31 mouse cellular contexts compared by ENCODE assay signal in the genomic region with DNA sequence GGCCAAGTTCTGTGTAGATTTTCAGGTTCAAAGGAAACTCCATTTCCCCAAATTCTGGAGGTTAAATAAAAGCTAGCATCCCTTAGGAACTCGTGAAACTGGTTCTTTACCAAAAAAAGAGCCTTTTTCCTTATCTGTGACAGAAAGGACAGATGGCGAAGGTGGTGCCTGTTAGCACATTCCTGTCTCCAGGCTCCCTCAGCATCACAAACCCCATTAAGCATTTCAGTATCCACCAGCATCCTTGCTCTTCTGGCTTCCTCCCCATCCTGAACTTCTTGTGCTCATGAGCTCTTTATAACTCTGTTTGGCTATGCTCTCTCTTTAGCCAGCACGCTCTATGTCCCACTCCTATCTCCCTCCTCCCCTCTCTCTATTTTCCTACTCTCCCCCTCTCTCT.
"Had no signal": no experiment of that assay in that cellular context is flagged by ENCODE, and none has a peak within 500 bp of the region (broad histone marks: within the 10 kb centered on the region; RNA-seq: fewer than 3 reads in every experiment).

No protein-coding gene starts in this region.

- H3K27ac ChIP-seq: limb, embryonic 10.5 days; limb, embryonic 12.5 days; limb, embryonic 13.5 days; limb, embryonic 15.5 days; liver, embryonic 12.5 days; liver, embryonic 13.5 days; liver, embryonic 14.5 days; liver, embryonic 15.5 days; lung, embryonic 15.5 days; macrophage; midbrain, embryonic 10.5 days; midbrain, embryonic 12.5 days; midbrain, embryonic 13.5 days; midbrain, embryonic 15.5 days had no signal

- H3K27me3 ChIP-seq: limb, embryonic 12.5 days; limb, embryonic 13.5 days; limb, embryonic 15.5 days; liver, embryonic 12.5 days; liver, embryonic 13.5 days; liver, embryonic 15.5 days; lung, embryonic 15.5 days; megakaryocyte, embryonic 14.5 days; midbrain, embryonic 12.5 days; midbrain, embryonic 13.5 days; midbrain, embryonic 15.5 days had no signal

- H3K4me3 ChIP-seq: limb, embryonic 10.5 days; limb, embryonic 12.5 days; limb, embryonic 13.5 days; limb, embryonic 15.5 days; liver, embryonic 12.5 days; liver, embryonic 13.5 days; liver, embryonic 15.5 days; lung, embryonic 15.5 days; midbrain, embryonic 10.5 days; midbrain, embryonic 12.5 days; midbrain, embryonic 13.5 days; midbrain, embryonic 15.5 days; myocyte had no signal

- H3K9ac ChIP-seq: limb, embryonic 12.5 days; limb, embryonic 13.5 days; limb, embryonic 15.5 days; liver, embryonic 12.5 days; liver, embryonic 13.5 days; liver, embryonic 14.5 days; liver, embryonic 15.5 days; liver, postnatal 0 days; lung, embryonic 14.5 days; lung, embryonic 15.5 days; midbrain, embryonic 12.5 days; midbrain, embryonic 13.5 days; midbrain, embryonic 15.5 days had no signal

- ATAC-seq: liver, embryonic 12.5 days; liver, postnatal 0 days; lung, postnatal 0 days; midbrain, embryonic 13.5 days; midbrain, embryonic 15.5 days; midbrain, embryonic 16.5 days had no signal

- H3K4me2 ChIP-seq: limb, embryonic 12.5 days; limb, embryonic 13.5 days; limb, embryonic 15.5 days; liver, embryonic 11.5 days; liver, embryonic 12.5 days; liver, embryonic 13.5 days; liver, embryonic 15.5 days; lung, embryonic 14.5 days; lung, embryonic 15.5 days; midbrain, embryonic 11.5 days; midbrain, embryonic 12.5 days; midbrain, embryonic 13.5 days; midbrain, embryonic 15.5 days had no signal

- DNase-seq: left cerebral cortex, postnatal 4 days; liver; liver, embryonic 13.5 days; liver, postnatal 0 days; lung, adult 18-20 months; lung, adult 2 months; lung, embryonic 14.5 days; lung, postnatal 10 days; lung, postnatal 14 days; lung, postnatal 36 days; lung, postnatal 4 days; midbrain, embryonic 14.5 days had no signal

- H3K4me1 ChIP-seq: limb, embryonic 12.5 days; liver, embryonic 12.5 days; liver, embryonic 13.5 days; liver, embryonic 15.5 days; lung, embryonic 15.5 days; megakaryocyte, embryonic 14.5 days; midbrain, embryonic 10.5 days; midbrain, embryonic 12.5 days; midbrain, embryonic 13.5 days; midbrain, embryonic 15.5 days had no signal

- H3K9me3 ChIP-seq: limb, embryonic 10.5 days; limb, embryonic 12.5 days; limb, embryonic 13.5 days; limb, embryonic 15.5 days; liver, embryonic 12.5 days; liver, embryonic 13.5 days; liver, embryonic 15.5 days; lung, embryonic 15.5 days; megakaryocyte, embryonic 14.5 days; midbrain, embryonic 10.5 days; midbrain, embryonic 12.5 days; midbrain, embryonic 13.5 days; midbrain, embryonic 15.5 days had no signal

- H3K36me3 ChIP-seq: limb, embryonic 10.5 days; limb, embryonic 12.5 days; limb, embryonic 13.5 days; limb, embryonic 15.5 days; liver, embryonic 12.5 days; liver, embryonic 13.5 days; liver, embryonic 15.5 days; lung, embryonic 15.5 days; midbrain, embryonic 10.5 days; midbrain, embryonic 12.5 days; midbrain, embryonic 13.5 days; midbrain, embryonic 15.5 days had no signal
